19 mouse cellular contexts compared by ENCODE assay signal in genomic region chr6:13696882-13697281, GRCm38 (mm10).
"Had no signal": no experiment of that assay in that cellular context is flagged by ENCODE, and none has a peak within 500 bp of the region (broad histone marks: within the 10 kb centered on the region; RNA-seq: fewer than 3 reads in every experiment).

No protein-coding gene starts in this region.

- H3K36me3 ChIP-seq: liver, embryonic 13.5 days; liver, embryonic 15.5 days; lung, embryonic 15.5 days; midbrain, embryonic 10.5 days; midbrain, embryonic 12.5 days; neural tube, embryonic 13.5 days; neural tube, embryonic 15.5 days had no signal

- ATAC-seq: liver, postnatal 0 days; lung, postnatal 0 days; midbrain, embryonic 16.5 days had no signal

- H3K27me3 ChIP-seq: liver, embryonic 13.5 days; liver, embryonic 15.5 days; lung, embryonic 15.5 days; midbrain, embryonic 12.5 days; neural tube, embryonic 13.5 days; neural tube, embryonic 15.5 days had no signal

- DNase-seq: liver, embryonic 13.5 days; liver, postnatal 0 days; lung, adult 2 months; lung, postnatal 14 days; lung, postnatal 36 days; midbrain, embryonic 14.5 days; retina, postnatal 1 day; right cerebral cortex, adult 18-20 months; right cerebral cortex, postnatal 25 days; thymus, adult 18-20 months; thymus, postnatal 36 days had no signal
